Mouse (Mus musculus) embryonic facial prominence, embryonic 10.5 days (tissue): Measurements from ENCODE around the gene Tnni1. TPM values are rescaled to one million over a fixed set of nuclear protein-coding genes. Genes with fewer than 3 reads are reported as not detected.

ENCODE experiments used
- DNase-seq: peaks from one replicate; pipeline ENCODE4 v3.0.0-alpha.2; 2017; ENCODE audit warnings: low spot score
- H3K27ac ChIP-seq: fragments of 300-500 bp; sonication (generic); replicated peaks from 2 replicates; pipeline ENCODE4 v1.5.1; 2016; ENCODE audit warnings: mild to moderate bottlenecking
- H3K27me3 ChIP-seq: fragments of 300-500 bp; sonication (generic); replicated peaks from 2 replicates; pipeline ENCODE4 v1.6.1; 2016; ENCODE audit warnings: low read depth, mild to moderate bottlenecking; ENCODE audit not compliant: poor library complexity, severe bottlenecking
- H3K36me3 ChIP-seq: fragments of 300-500 bp; sonication (generic); replicated peaks from 2 replicates; pipeline ENCODE4 v1.6.1; 2016; ENCODE audit warnings: mild to moderate bottlenecking, moderate library complexity
- H3K4me1 ChIP-seq: fragments of 300-500 bp; sonication (generic); 2 replicates; pipeline ENCODE4 v1.6.1; 2016
- H3K4me3 ChIP-seq: fragments of 300-500 bp; sonication (generic); 2 replicates; pipeline ENCODE4 v1.5.1; 2016; ENCODE audit warnings: mild to moderate bottlenecking, moderate library complexity
- H3K9me3 ChIP-seq: fragments of 300-500 bp; sonication (generic); 2 replicates; pipeline ENCODE4 v1.6.1; 2016; ENCODE audit warnings: mild to moderate bottlenecking
- WGBS: fragments of 180-500 bp; shearing (Covaris S2); methylation state at CpG from one replicate; pipeline ENCODE4 v1.1.7; 2016; 5-methylcytosine and 5-hydroxymethylcytosine counted together
- polyA plus RNA-seq: library from polyadenylated mRNA; unstranded; fragments of >200 nt; fragmentation: Nextera tagmentation; extraction: Ambion mirVana; gene quantifications from 2 replicates; pipeline ENCODE4 v1.2.1, GENCODE M21; 2016

Tnni1 gene
- polyA plus RNA-seq, 1 experiment from 2014 or later: 5.5 TPM

- 67% methylated on average over 4 of the region's 4 CpGs for WGBS
- Histone ChIP-seq H3K36me3 (no peaks in the 10 kb centered on the region), H3K27me3 (0 out of 2 replicates have a peak, but pooled peaks cover 3% of the 10 kb centered on the region), H3K4me1 (peaks cover 28% of the 10 kb centered on the region), H3K9me3 (no peaks in the 10 kb centered on the region), H3K27ac (no peak overlapping the region), H3K4me3 (no peak overlapping the region)
- DNase-seq: no peak
These were observed 76.8 kb downstream of the Tnni1 start for GRCm38 (mm10) chr1:135856070-135856469.

- no peak for DNase-seq
- 58% methylated on average over 11 of the region's 11 CpGs for WGBS
These were observed 78.0 kb downstream of the Tnni1 start for GRCm38 (mm10) chr1:135857137-135857775.

GRCm38 (mm10) chr1:135858533-135858932, 79.3 kb downstream of the Tnni1 start:
- 91% methylated on average over 7 of the region's 7 CpGs for WGBS
- Histone ChIP-seq H3K4me3 (no peak overlapping the region), H3K9me3 (no peaks in the 10 kb centered on the region)

More at GRCm38 (mm10) chr1:135857137-135857775, 78.0 kb downstream of the Tnni1 start:
- no peaks in the 10 kb centered on the region for H3K9me3 ChIP-seq
- H3K27me3 ChIP-seq: 0 out of 2 replicates have a peak, but pooled peaks cover 2% of the 10 kb centered on the region
- H3K27ac ChIP-seq: no peak overlapping the region
- H3K36me3 ChIP-seq: no peaks in the 10 kb centered on the region
- H3K4me3 ChIP-seq: no peak overlapping the region
- peaks cover 16% of the 10 kb centered on the region for H3K4me1 ChIP-seq

More at GRCm38 (mm10) chr1:135858533-135858932, 79.3 kb downstream of the Tnni1 start:
- no peak for DNase-seq
- Histone ChIP-seq H3K27me3 (no peaks in the 10 kb centered on the region), H3K4me1 (0 out of 2 replicates have a peak, but pooled peaks cover 11% of the 10 kb centered on the region), H3K36me3 (no peaks in the 10 kb centered on the region), H3K27ac (no peak overlapping the region)

Other genes starting within 250 kb of the Tnni1 start
- 24.1 and 27.6 TPM in 2 replicates for gene Nav1, start 172.1 kb upstream of the Tnni1 start, polyA plus RNA-seq
- 47.4 and 51.9 TPM in 2 replicates for gene Csrp1, start 59.4 kb upstream of the Tnni1 start, polyA plus RNA-seq
- gene Phlda3, start 13.3 kb upstream of the Tnni1 start, polyA plus RNA-seq: 29.0 and 32.2 TPM in 2 replicates
- 7.5 TPM in 2 replicates for gene Lad1, start 39.2 kb downstream of the Tnni1 start, polyA plus RNA-seq
- gene Tnnt2, start 56.9 kb downstream of the Tnni1 start, polyA plus RNA-seq: 1.1 and 4.4 TPM in 2 replicates
- 0.25 TPM in 1 of 2 replicates, not detected in the other for gene Pkp1, start 139.8 kb downstream of the Tnni1 start, polyA plus RNA-seq
- 0.04 TPM in 1 of 2 replicates, not detected in the other for gene Igfn1, start 226.9 kb downstream of the Tnni1 start, polyA plus RNA-seq
- gene Tmem9, start 228.7 kb downstream of the Tnni1 start, polyA plus RNA-seq: 139 and 142 TPM in 2 replicates